In genomic region chr8:121084210-121084951, GRCm38 (mm10) we compare ENCODE assay signal across 8 mouse cellular contexts. TPM values are rescaled to one million over a fixed set of nuclear protein-coding genes. Genes with fewer than 3 reads are reported as not detected.
DNase-seq lines count a peak whose midpoint lies in the region; ATAC-seq and TF ChIP-seq lines count a peak whose summit lies in the region.

Gene Foxf1 (plus strand): TSS chr8:121084386.

- H3K4me3 ChIP-seq in left cerebral cortex, adult 2 months: peak within 1 kb of the TSS; percentile 48
- H3K4me3 ChIP-seq in embryonic facial prominence, embryonic 15.5 days (replicated peaks): peak within 1 kb of the TSS; percentile 56
- peak within 1 kb of the TSS; percentile 65 for H3K4me3 ChIP-seq in intestine, postnatal 0 days (ENCODE audit: low read depth, low read length)

- no peaks in the 10 kb centered on the region for H3K9me3 ChIP-seq in embryonic facial prominence, embryonic 15.5 days (replicated peaks)
- H3K9me3 ChIP-seq in intestine, postnatal 0 days (ENCODE audit: control insufficient read depth): no peaks in the 10 kb centered on the region

- no peak for DNase-seq in left cerebral cortex, adult 2 months (ENCODE audit: extremely low spot score in 1 of 2, low spot score in 2 of 2)
- no peak for DNase-seq in left cerebral cortex, postnatal 25 days (ENCODE audit: low spot score in 2 of 2)
- DNase-seq in lung, postnatal 14 days: peak; percentile 78
- no peak for DNase-seq in natural killer cell, adult 2 months (ENCODE audit: low spot score in 2 of 2)
- DNase-seq in thymus, postnatal 10 days (ENCODE audit: low spot score in 2 of 2): no peak
- no peak for DNase-seq in left cerebral cortex, adult 8-10 months (ENCODE audit: low spot score in 2 of 2)

- no peaks in the 10 kb centered on the region for H3K36me3 ChIP-seq in embryonic facial prominence, embryonic 15.5 days
- H3K36me3 ChIP-seq in intestine, postnatal 0 days (ENCODE audit: control insufficient read depth, insufficient read depth): no peaks in the 10 kb centered on the region; the same call in 1 of the 2 replicates

- peaks cover 38% of the 10 kb centered on the region for H3K4me1 ChIP-seq in embryonic facial prominence, embryonic 15.5 days
- no peaks in the 10 kb centered on the region for H3K4me1 ChIP-seq in intestine, postnatal 0 days (replicated peaks; ENCODE audit: control insufficient read depth, insufficient read depth, low read length)

- peak within 1 kb of the TSS; percentile 23 for H3K9ac ChIP-seq in embryonic facial prominence, embryonic 15.5 days
- H3K9ac ChIP-seq in intestine, postnatal 0 days (ENCODE audit: low read depth, low read length): peak within 1 kb of the TSS; percentile 75

- under 1% methylated on average over 46 of the region's 83 CpGs for WGBS in embryonic facial prominence, embryonic 15.5 days
- WGBS in intestine, postnatal 0 days: under 1% methylated on average over 59 of the region's 83 CpGs

- ATAC-seq in embryonic facial prominence, embryonic 15.5 days (ENCODE audit: insufficient number of reproducible peaks, low FRiP score, low TSS enrichment, low read depth): peak; percentile 66
- peak; percentile 62 for ATAC-seq in intestine, postnatal 0 days

- intact Hi-C loops in left cerebral cortex, adult 2 months (cut with DNase I): no loop called here
- intact Hi-C loops in left cerebral cortex, postnatal 25 days (cut with DNase I): no loop called here

- H3K4me2 ChIP-seq in embryonic facial prominence, embryonic 15.5 days (replicated peaks): peak within 1 kb of the TSS; percentile 97
- peak within 1 kb of the TSS; percentile 84 for H3K4me2 ChIP-seq in intestine, postnatal 0 days (replicated peaks; ENCODE audit: low read depth)

- H3K27me3 ChIP-seq in embryonic facial prominence, embryonic 15.5 days: peaks cover 100% of the 10 kb centered on the region
- H3K27me3 ChIP-seq in intestine, postnatal 0 days (replicated peaks; ENCODE audit: control insufficient read depth, insufficient read depth, low read length): peaks cover 87% of the 10 kb centered on the region

- peak within 1 kb of the TSS; percentile 15; the same call in 1 of the 2 replicates for H3K27ac ChIP-seq in left cerebral cortex, adult 2 months
- H3K27ac ChIP-seq in embryonic facial prominence, embryonic 15.5 days (replicated peaks): peak within 1 kb of the TSS; percentile 75
- peak within 1 kb of the TSS; percentile 87 for H3K27ac ChIP-seq in intestine, postnatal 0 days (ENCODE audit: low read depth, low read length)

- TF ChIP-seq CTCF in left cerebral cortex, adult 2 months (IDR thresholded peaks at IDR 0.05): no peak
- TF ChIP-seq CTCF in intestine, postnatal 0 days (IDR thresholded peaks at IDR 0.05; ENCODE audit: low read depth): 0 out of 2 replicates have a peak, but pooled peaks have one; percentile 1

RNA-seq across cellular contexts. Expression of gene Foxf1, which starts in this region (rescaled TPM):
- total RNA-seq in left cerebral cortex, adult 2 months (2021): under 1 TPM; 0.79 to 0.91 TPM
- total RNA-seq in left cerebral cortex, postnatal 25 days (2021): 1 to 10 TPM in 1 of 2 experiments, under 1 TPM in 1; 0.87 to 1.1 TPM
- 9.9 and 10.1 TPM in 2 replicates for polyA plus RNA-seq in embryonic facial prominence, embryonic 15.5 days (2015; fragmentation: Nextera tagmentation; extraction: Ambion mirVana)
- 49.8 and 50.1 TPM in 2 replicates for polyA plus RNA-seq in intestine, postnatal 0 days (2015; fragmentation: Nextera tagmentation; extraction: Ambion mirVana)
- 1 to 10 TPM in 2 of 4 experiments, under 1 TPM in 2; 0.54 to 1.6 (median 0.84) TPM for total RNA-seq in left cerebral cortex, adult 8-10 months (2022)

Comparison
In these comparisons a context has a peak if more than half of its experiments do, and no peak if none do; other contexts are left out.
1. H3K27ac ChIP-seq: peak in every context shown above with its lines; median percentile 87 in intestine, postnatal 0 days; 75 in embryonic facial prominence, embryonic 15.5 days; 15 in left cerebral cortex, adult 2 months.